Mouse (Mus musculus) embryonic fibroblast, embryonic 13.5 days (primary cell): ENCODE data around the gene Cmc2. TPM values are rescaled to one million over a fixed set of nuclear protein-coding genes. Genes with fewer than 3 reads are reported as not detected.

Source experiments
- H3K27ac ChIP-seq: 2 replicates; pipeline ENCODE4 v1.5.1; 2012; ENCODE audit warnings: low read length, control low read depth, inconsistent platforms; ENCODE audit not compliant: insufficient read depth
- H3K4me1 ChIP-seq: 2 replicates; pipeline ENCODE4 v1.6.1; 2011; ENCODE audit warnings: low read length; ENCODE audit not compliant: control insufficient read depth, insufficient read depth
- H3K4me3 ChIP-seq: 2 replicates; pipeline ENCODE4 v1.5.1; 2011; ENCODE audit warnings: mild to moderate bottlenecking, control low read depth, low read length; ENCODE audit not compliant: insufficient read depth
- CTCF ChIP-seq: IDR thresholded peaks from 2 replicates; pipeline ENCODE4 v1.5.1; 2011; ENCODE audit warnings: mild to moderate bottlenecking, control low read depth, low read length, moderate library complexity, borderline replicate concordance; ENCODE audit not compliant: insufficient read depth
- POLR2A ChIP-seq: IDR thresholded peaks from 2 replicates; pipeline ENCODE4 v1.6.1; 2011; ENCODE audit warnings: low read depth, mild to moderate bottlenecking, control low read depth, low read length, moderate library complexity
- polyA plus RNA-seq: library from polyadenylated mRNA; stranded (reverse); fragments of >200 nt; gene quantifications from 2 replicates; pipeline ENCODE4 v1.2.4, GENCODE M21; 2011; ENCODE audit warnings: low read depth; ENCODE audit not compliant: missing spikeins, insufficient read length

Gene Cmc2
- polyA plus RNA-seq, 1 experiment, result 23.8 TPM

GRCm38 (mm10) chr8:116921005-116921336, 284 bp downstream of the Cmc2 start:
- Histone ChIP-seq H3K27ac (peak overlapping the region; percentile 13; the same call in 1 of the 2 replicates), H3K4me1 (no peaks in the 10 kb centered on the region; the same call in 1 of the 2 replicates), H3K4me3 (peak overlapping the region; percentile 70)
- TF ChIP-seq POLR2A (no peak), CTCF (no peak)

DNA sequence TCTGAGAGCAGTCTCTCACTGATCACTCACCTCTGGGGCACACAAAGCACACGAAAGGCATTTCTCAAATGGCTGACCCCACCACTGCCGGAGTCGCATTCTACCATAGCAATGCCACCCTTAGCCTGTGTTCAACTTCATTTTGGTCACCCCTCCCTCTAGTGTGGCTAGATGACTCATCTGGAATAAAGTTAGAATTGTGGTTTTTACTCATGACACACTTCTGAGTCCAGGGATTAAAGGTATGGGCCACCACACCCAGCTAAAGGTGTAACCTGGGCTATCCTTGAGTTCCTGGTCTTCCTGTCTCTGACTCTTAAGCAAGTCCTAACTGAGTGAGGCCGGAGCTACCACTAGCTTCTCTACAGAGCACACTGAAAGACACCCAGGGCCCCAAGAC, 15.4 kb downstream of the Cmc2 start:
- no peak overlapping the region for H3K27ac ChIP-seq
- TF ChIP-seq POLR2A, result no peak
- TF ChIP-seq CTCF, result no peak
- H3K4me1 ChIP-seq, result peaks cover 5% of the 10 kb centered on the region
- no peak overlapping the region for H3K4me3 ChIP-seq

DNA sequence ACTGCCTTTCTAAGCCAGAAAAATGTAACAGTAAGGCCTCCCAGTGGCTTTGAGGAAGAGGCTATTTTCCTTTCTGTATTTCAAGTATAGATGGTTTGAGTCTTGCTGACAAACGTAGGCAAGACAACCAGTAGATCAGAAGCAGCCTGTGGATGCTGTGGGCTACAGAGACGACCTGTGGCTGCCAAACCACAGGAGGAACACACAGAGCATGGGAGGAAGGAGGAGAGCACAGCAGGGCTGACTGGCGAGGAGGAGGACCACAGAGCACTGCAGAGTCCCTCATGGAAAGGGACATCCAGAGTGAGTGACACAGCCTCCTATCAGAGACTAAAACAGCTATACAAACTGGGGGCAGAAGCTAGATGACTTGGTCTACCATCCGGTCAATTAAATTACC, 16.0 kb downstream of the Cmc2 start:
- no peak overlapping the region for H3K4me3 ChIP-seq
- TF ChIP-seq POLR2A (no peak), CTCF (no peak)
- H3K27ac ChIP-seq, result no peak overlapping the region
- H3K4me1 ChIP-seq, result peaks cover 5% of the 10 kb centered on the region

- TF ChIP-seq CTCF (no peak), POLR2A (no peak)
- Histone ChIP-seq H3K4me3 (no peak overlapping the region), H3K27ac (no peak overlapping the region), H3K4me1 (peaks cover 5% of the 10 kb centered on the region)
Observed at GRCm38 (mm10) chr8:116904736-116905135, 16.5 kb downstream of the Cmc2 start.

GRCm38 (mm10) chr8:116895521-116895920, 25.7 kb downstream of the Cmc2 start:
- H3K4me3 ChIP-seq, result no peak overlapping the region
- H3K4me1 ChIP-seq, result no peaks in the 10 kb centered on the region
- TF ChIP-seq CTCF (no peak), POLR2A (no peak)
- no peak overlapping the region for H3K27ac ChIP-seq

- Histone ChIP-seq H3K27ac (no peak overlapping the region), H3K4me1 (no peaks in the 10 kb centered on the region), H3K4me3 (no peak overlapping the region)
- TF ChIP-seq POLR2A (no peak), CTCF (no peak)
Observed at GRCm38 (mm10) chr8:116893938-116894337, 27.3 kb downstream of the Cmc2 start.

DNA sequence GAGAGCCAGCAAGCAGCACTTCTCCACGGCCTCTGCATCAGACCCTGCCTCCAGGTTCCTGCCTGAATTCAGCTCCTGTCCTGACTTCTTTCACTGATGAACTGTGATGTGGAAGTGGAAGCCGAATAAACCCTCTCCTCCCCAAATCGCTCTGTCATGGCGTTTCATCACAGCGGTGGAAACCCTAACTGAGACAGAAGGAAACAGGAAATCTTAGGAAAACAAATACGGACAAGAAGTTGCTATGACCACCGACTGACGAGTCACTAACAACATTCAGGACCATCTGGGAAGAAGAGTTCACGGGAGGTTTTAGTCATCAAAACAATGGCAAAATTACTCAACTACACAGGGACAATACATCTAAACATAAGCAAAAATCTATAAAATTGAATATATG, 28.6 kb downstream of the Cmc2 start:
- H3K4me3 ChIP-seq, result no peak overlapping the region
- no peaks in the 10 kb centered on the region for H3K4me1 ChIP-seq
- H3K27ac ChIP-seq, result no peak overlapping the region
- TF ChIP-seq POLR2A, result no peak
- TF ChIP-seq CTCF, result no peak

DNA sequence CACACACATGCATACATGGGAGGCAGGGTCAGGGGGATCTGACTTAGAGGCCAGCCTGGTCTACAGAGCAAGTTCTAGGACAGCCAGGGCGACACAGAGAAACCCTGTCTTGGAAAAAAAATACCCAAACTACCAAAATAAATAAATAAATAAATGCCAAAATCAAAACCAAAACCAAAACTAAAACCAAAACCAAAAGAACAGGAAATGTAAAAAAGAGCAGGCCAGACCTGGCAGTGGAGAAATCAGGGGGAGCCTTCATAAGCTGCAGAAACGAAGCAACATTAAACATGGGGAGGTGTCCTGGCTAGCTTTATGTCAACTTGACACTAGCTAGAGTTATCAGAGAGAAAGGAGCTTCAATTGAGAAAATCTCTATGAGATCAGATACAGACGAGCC, 29.1 kb downstream of the Cmc2 start:
- Histone ChIP-seq H3K4me3 (no peak overlapping the region), H3K27ac (no peak overlapping the region), H3K4me1 (no peaks in the 10 kb centered on the region)
- TF ChIP-seq CTCF (no peak), POLR2A (no peak)

- TF ChIP-seq POLR2A, result no peak
- TF ChIP-seq CTCF, result no peak
- Histone ChIP-seq H3K27ac (no peak overlapping the region), H3K4me3 (no peak overlapping the region), H3K4me1 (no peaks in the 10 kb centered on the region)
Observed at GRCm38 (mm10) chr8:116891446-116891845, 29.8 kb downstream of the Cmc2 start.

- H3K4me1 ChIP-seq, result no peaks in the 10 kb centered on the region
- TF ChIP-seq POLR2A (no peak), CTCF (no peak)
- H3K27ac ChIP-seq, result no peak overlapping the region
- no peak overlapping the region for H3K4me3 ChIP-seq
Observed at GRCm38 (mm10) chr8:116887813-116888212, 33.4 kb downstream of the Cmc2 start.

DNA sequence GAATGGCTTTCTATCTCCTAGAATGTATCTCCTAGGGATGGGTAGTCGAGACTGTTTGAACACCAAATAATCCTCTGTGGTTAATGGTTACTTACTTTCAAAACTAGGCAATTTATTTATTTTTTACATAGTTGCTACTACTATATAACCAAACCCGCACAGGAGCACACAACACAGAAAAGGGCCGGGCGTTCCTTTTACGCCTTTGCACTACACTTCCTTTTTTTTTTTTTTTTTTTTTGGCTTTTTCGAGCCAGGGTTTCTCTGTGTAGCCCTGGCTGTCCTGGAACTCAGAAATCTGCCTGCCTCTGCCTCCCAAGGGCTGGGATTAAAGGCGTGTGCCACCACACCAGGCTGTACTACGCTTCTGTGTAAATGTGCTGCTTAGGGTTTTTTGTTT, 39.9 kb downstream of the Cmc2 start:
- no peaks in the 10 kb centered on the region for H3K4me1 ChIP-seq
- H3K4me3 ChIP-seq, result no peak overlapping the region
- TF ChIP-seq POLR2A (no peak), CTCF (no peak)
- no peak overlapping the region for H3K27ac ChIP-seq
